Mouse (Mus musculus): Measurements from ENCODE around the gene Rce1. TPM values are rescaled to one million over a fixed set of nuclear protein-coding genes. Genes with fewer than 3 reads are reported as not detected.

The Rce1 gene
- 84.3 and 84.9 TPM in 2 replicates for polyA plus RNA-seq (2016; fragmentation: Nextera tagmentation; extraction: Ambion mirVana)

DNA sequence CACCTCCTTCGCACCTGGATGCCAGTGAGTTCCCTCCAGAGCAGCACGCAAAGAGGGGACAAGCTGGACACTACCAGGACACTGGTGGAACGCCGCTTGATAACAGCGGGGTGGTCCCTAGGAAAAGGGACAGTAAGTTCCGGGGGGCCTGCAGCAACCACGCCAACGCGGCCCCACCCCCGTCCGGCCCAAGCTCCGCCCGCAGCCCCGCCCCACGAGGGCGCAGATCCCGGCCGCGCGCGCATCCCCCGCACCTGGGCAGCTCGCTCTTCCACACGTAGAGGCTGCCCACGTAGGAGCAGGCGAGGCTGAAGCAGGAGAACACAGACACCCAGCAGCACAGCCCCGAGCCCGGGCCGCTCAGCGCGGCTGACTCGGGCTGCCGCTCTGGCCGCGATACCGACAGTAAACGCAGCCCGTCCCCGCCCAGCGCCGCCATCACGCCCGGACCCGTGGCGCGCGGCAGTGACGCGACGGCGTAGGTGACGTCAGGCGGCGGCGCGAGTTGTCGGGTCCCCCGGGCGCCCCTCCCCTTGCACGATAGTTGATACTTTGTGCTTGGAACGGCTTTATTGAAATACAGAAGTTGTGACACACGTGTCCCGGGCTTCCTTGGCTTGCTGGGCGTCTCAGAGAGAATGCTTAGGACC lies at the start of gene Rce1:
TSS of gene Rce1 (minus strand) at position 463 of the 650 bp plus-strand sequence.
- H3K27me3 ChIP-seq (ENCODE audit: poor library complexity, severe bottlenecking): no peaks in the 10 kb centered on the region
- peak within 1 kb of the TSS; percentile 87 for H3K4me3 ChIP-seq
- peaks cover 39% of the 10 kb centered on the region for H3K36me3 ChIP-seq (replicated peaks)
- 0% methylated on average over 63 of the region's 64 CpGs for WGBS
- no peaks in the 10 kb centered on the region for H3K9me3 ChIP-seq
- peaks cover 55% of the 10 kb centered on the region for H3K4me1 ChIP-seq
- peak; percentile 89 for DNase-seq (ENCODE audit: extremely low spot score, low spot score)
- H3K27ac ChIP-seq: peak within 1 kb of the TSS; percentile 95

DNA sequence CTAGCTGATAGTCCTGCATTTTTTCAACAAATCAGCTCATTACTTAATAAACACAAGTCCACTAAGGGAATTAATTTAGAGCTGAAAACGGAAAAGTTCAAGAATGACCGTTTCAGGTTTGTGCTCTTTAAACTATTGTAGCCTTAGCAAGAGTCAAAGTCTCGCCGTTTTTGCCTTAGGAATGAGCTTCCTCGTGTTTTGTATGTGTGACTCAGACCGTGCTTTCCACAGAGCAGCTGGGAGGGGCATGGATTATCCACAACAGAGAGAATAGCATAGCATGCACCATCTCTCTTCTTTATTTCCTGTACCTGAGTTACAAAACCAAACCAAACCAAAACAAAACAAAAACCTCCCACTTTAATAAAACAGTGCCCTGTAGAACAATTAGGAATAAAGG lies 47.0 kb upstream of the Rce1 start:
- Histone ChIP-seq H3K9me3 (no peaks in the 10 kb centered on the region), H3K27ac (no peak overlapping the region), H3K36me3 (replicated peaks) (no peaks in the 10 kb centered on the region), H3K27me3 (ENCODE audit: poor library complexity, severe bottlenecking) (no peaks in the 10 kb centered on the region), H3K4me1 (0 out of 2 replicates have a peak, but pooled peaks cover 2% of the 10 kb centered on the region), H3K4me3 (no peak overlapping the region)
- 63% methylated on average over 6 of the region's 6 CpGs for WGBS
- no peak for DNase-seq (ENCODE audit: extremely low spot score, low spot score)

DNA sequence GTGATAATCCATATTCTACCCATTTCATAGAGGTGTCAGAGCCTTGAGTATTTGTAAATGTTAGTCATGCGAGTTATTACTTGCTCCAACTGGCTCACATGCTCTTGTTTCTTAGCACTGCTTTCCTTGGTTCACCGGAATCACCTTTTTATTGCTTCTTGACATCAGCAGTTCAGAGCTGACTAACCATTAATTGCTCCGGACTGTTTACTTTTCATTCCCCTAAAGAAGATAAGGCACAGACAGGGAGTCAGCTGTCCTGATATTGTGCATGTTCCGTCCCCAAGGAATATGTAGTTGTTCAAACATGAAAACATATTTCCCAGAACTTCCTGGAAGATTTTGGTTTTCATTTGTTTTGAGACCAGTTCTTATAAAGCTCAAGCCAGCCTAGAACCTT lies 45.3 kb upstream of the Rce1 start:
- no peaks in the 10 kb centered on the region for H3K9me3 ChIP-seq
- 97% methylated on average over 4 of the region's 4 CpGs for WGBS
- H3K4me3 ChIP-seq: no peak overlapping the region
- 0 out of 2 replicates have a peak, but pooled peaks cover 2% of the 10 kb centered on the region for H3K4me1 ChIP-seq
- H3K36me3 ChIP-seq (replicated peaks): no peaks in the 10 kb centered on the region
- H3K27me3 ChIP-seq (ENCODE audit: poor library complexity, severe bottlenecking): no peaks in the 10 kb centered on the region
- DNase-seq (ENCODE audit: extremely low spot score, low spot score): no peak
- H3K27ac ChIP-seq: no peak overlapping the region

DNA sequence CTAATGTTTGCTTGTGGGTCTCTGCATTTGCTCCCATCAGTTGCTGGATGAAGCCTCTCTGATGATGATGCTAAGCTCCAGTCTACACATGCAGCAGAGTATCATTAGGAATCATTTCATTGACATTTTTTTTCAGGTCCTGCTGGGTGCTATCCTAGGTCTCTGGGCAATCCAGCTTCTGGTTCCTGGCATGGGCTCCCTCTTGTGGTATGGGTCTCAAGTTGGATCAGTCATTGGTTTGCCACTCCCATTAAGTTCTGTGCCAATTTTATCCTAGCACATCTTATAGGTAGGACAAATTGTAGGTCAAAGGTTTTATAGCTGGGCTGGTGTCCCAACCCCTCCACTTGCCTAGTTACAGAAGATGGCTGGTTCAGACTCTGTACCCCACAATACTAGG lies 41.4 kb upstream of the Rce1 start:
- no peak overlapping the region for H3K4me3 ChIP-seq
- no peaks in the 10 kb centered on the region for H3K9me3 ChIP-seq
- no peak for DNase-seq (ENCODE audit: extremely low spot score, low spot score)
- no peaks in the 10 kb centered on the region for H3K4me1 ChIP-seq
- no peaks in the 10 kb centered on the region for H3K36me3 ChIP-seq (replicated peaks)
- no peak overlapping the region for H3K27ac ChIP-seq
- H3K27me3 ChIP-seq (ENCODE audit: poor library complexity, severe bottlenecking): no peaks in the 10 kb centered on the region

DNA sequence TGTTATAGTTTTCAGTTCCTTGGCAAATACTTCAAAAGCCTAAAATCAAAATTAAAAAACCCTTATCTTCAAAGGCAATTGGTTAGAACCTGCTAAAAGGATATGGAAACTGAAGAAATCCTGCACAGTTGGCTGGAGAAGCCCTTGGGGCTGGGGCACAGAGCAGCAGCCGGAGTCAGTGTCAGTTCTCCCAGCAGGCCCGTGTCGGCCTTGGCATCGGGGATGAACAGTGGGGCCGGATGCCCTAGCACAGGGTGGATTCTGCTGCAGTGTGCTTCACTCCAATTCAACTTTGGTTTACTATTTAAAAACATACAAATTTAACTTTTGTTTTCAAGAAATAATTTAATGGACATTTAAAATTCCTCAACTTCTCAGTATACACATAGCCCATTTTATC lies 32.7 kb upstream of the Rce1 start:
- DNase-seq (ENCODE audit: extremely low spot score, low spot score): no peak

DNA sequence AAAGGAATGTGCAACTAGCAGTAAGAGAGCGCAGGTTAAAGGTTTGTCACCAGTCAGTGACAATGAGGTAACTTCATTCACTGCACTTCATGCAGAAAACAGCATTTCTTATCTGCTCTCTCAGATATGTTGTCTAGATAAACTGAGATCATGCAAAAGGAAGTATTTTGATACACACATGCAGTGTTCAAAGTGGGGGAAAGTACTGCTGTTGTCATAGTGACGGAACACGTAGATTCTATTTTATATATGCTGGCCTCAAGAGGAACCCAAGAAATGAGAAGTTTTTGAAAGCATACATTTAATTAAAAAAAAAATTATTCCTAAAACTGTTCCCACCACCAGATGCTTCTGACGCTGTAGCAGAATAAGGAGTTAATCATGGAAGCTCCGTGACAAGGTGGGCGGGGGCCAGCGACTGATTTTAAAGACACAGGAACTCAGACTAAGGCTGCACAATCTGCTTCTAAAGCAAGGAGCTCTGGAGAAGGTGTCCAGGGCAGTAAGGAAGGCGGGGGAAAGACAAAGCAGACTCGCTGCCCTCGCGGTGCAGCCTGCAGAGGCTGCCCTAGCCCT lies 21.6 kb upstream of the Rce1 start:
- Histone ChIP-seq H3K36me3 (replicated peaks) (no peaks in the 10 kb centered on the region), H3K9me3 (no peaks in the 10 kb centered on the region), H3K27ac (no peak overlapping the region), H3K4me1 (peaks cover 4% of the 10 kb centered on the region; the same call in 1 of the 2 replicates), H3K4me3 (no peak overlapping the region), H3K27me3 (ENCODE audit: poor library complexity, severe bottlenecking) (no peaks in the 10 kb centered on the region)
- DNase-seq (ENCODE audit: extremely low spot score, low spot score): no peak
- 79% methylated on average over 11 of the region's 11 CpGs for WGBS

More for the DNA sequence above, 32.7 kb upstream of the Rce1 start:
- H3K9me3 ChIP-seq: no peaks in the 10 kb centered on the region
- no peaks in the 10 kb centered on the region for H3K36me3 ChIP-seq (replicated peaks)
- 95% methylated on average over 5 of the region's 5 CpGs for WGBS
- H3K27me3 ChIP-seq (ENCODE audit: poor library complexity, severe bottlenecking): no peaks in the 10 kb centered on the region
- no peak overlapping the region for H3K27ac ChIP-seq
- no peaks in the 10 kb centered on the region for H3K4me1 ChIP-seq
- H3K4me3 ChIP-seq: no peak overlapping the region

DNA sequence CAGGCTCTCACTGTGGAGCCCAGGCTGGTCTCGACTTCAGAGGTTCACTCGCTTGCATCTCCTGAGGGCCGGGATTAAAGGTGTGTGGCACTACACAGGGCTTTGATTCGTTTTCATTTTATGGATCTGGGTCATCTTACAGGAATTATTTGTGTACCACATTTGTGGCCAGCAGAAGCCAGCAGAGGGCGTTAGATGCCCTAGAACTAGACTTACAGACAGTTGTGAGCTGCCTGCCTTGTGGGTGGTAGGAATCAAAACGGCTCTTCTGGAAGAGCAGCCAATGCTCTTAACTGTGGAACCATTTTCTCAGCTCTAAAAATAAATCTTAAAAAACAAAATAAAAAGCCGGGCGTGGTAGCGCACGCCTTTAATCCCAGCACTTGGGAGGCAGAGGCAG lies 18.8 kb upstream of the Rce1 start:
- H3K4me3 ChIP-seq: no peak overlapping the region
- H3K4me1 ChIP-seq: peaks cover 4% of the 10 kb centered on the region; the same call in 1 of the 2 replicates
- H3K36me3 ChIP-seq (replicated peaks): no peaks in the 10 kb centered on the region
- no peak overlapping the region for H3K27ac ChIP-seq
- no peaks in the 10 kb centered on the region for H3K27me3 ChIP-seq (ENCODE audit: poor library complexity, severe bottlenecking)
- DNase-seq (ENCODE audit: extremely low spot score, low spot score): no peak
- no peaks in the 10 kb centered on the region for H3K9me3 ChIP-seq
- WGBS: 45% methylated on average over 10 of the region's 10 CpGs

DNA sequence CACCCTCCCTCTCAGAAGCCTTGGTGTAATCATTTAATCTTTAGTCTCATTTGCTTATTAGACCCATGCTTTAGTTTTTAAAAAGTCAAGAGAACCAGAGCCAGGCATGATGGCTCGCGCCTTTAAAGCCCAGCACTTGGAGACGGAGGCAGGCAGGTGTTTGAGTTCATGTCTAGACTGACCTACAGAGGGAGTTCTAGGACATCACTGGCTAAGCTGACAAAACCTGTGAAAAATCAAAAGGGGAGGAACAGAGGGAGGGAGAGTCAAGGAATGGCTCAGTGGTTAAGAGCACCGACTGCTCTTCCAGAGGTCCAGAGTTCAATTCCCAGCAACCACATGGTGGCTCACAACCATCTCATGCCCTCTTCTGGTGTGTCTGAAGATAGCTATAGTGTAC lies 10.5 kb upstream of the Rce1 start:
- no peaks in the 10 kb centered on the region for H3K27me3 ChIP-seq (ENCODE audit: poor library complexity, severe bottlenecking)
- no peaks in the 10 kb centered on the region for H3K4me1 ChIP-seq
- no peak overlapping the region for H3K4me3 ChIP-seq
- 81% methylated on average over 4 of the region's 4 CpGs for WGBS
- no peak for DNase-seq (ENCODE audit: extremely low spot score, low spot score)
- H3K9me3 ChIP-seq: no peaks in the 10 kb centered on the region
- no peaks in the 10 kb centered on the region for H3K36me3 ChIP-seq (replicated peaks)
- no peak overlapping the region for H3K27ac ChIP-seq

DNA sequence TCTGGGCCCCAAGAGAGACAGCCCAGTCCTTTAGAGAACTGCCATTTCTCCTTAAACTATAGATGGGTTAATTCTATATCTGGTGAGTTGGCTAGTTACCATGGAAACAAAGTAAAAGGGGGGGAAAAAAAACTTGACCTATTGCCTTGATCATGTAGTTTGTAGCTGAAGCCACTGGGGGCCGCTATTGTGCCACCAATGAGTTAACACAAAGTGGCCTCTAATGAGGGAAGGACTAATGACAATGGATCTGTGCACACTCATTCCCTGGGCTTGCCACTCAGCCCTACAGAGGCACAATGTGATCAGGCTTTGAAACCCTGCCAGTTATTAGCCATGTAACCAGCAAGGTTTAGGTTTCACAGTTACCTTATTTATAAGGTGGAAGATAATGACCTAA lies 3.4 kb upstream of the Rce1 start:
- 0% methylated on average over 1 of the region's 1 CpGs for WGBS
- Histone ChIP-seq H3K27ac (peak overlapping the region; percentile 65), H3K4me1 (peaks cover 53% of the 10 kb centered on the region)

DNA sequence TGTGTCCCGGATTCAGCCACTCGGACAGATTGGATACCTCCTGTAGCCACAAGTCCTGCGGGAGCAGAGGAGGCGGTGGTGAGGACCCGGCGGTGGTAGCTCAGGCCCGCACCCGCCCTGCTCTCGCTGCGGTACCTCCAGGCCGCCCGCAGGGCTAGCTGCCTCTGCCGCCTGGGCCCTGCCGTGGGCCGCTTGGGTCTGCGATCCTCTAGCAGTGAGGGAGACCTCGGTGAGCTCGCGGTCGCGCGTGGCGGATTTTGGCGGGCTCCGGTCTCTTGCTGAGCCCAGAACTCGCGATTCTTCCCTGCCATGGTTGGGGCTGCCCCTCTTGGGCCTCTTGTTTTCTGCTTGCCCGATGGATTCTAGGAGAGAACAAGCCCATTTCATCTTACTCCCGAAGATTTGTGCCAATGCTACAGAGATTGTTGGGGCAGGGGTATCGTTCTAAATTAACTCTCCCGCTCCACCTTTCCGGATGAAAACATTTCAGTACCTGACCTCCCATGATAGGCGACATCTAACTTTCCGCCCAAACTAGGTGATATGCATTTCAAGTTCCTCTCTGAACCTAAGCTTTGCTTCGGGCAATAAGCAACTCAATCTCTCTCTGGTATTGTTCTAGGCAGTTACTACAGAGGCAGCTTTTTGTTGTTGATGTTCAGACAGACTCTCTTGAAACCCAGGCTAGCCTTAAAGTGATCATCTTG lies 541 bp upstream of the Rce1 start:
- DNase-seq (ENCODE audit: extremely low spot score, low spot score): no peak
- 3% methylated on average over 35 of the region's 35 CpGs for WGBS
- Histone ChIP-seq H3K27me3 (ENCODE audit: poor library complexity, severe bottlenecking) (no peaks in the 10 kb centered on the region), H3K9me3 (no peaks in the 10 kb centered on the region), H3K4me3 (peak overlapping the region; percentile 87), H3K27ac (peak overlapping the region; percentile 95), H3K36me3 (replicated peaks) (peaks cover 32% of the 10 kb centered on the region), H3K4me1 (peaks cover 55% of the 10 kb centered on the region)

More for the DNA sequence above, 3.4 kb upstream of the Rce1 start:
- Histone ChIP-seq H3K36me3 (replicated peaks) (peaks cover 4% of the 10 kb centered on the region), H3K9me3 (no peaks in the 10 kb centered on the region), H3K4me3 (no peak overlapping the region), H3K27me3 (ENCODE audit: poor library complexity, severe bottlenecking) (no peaks in the 10 kb centered on the region)
- peak; percentile 81 for DNase-seq (ENCODE audit: extremely low spot score, low spot score)

DNA sequence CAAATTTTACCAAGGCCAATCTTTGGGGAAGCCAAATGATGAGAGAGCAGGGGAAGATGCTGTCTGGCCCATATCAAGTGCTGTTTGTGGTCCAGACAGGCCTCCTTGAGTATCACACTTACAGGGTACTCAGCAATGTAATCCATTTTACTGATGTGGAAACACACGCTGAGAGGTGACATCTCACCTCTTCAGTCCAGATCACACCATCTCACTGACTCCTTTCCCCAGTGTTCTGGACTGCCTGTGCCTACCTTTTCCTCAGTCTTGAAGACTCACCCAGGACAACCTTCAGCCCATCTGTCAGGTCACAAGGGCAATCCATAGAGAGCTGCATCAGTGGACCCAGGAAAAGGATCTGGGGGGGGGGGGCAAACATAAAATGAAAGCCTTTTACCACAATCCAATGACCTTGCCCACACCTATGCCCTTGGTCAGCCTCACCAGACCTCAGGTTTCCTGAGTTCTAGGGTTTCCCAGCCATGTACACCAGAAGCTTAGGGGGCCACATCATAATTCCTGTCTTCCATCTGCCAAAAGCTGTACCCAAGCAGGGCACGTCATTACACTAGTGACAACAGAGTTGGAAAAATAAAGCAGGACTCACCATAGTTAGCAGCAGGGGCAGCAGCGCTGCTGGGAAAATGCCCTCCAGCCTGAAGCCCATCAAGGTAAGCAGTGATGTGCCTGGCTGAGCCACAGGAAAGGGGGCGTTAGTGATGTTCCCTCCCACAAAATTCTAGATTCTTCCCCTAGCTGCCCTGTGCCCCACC lies 849 bp downstream of the Rce1 start:
- DNase-seq (ENCODE audit: extremely low spot score, low spot score): no peak
- peaks cover 43% of the 10 kb centered on the region for H3K36me3 ChIP-seq (replicated peaks)
- H3K27me3 ChIP-seq (ENCODE audit: poor library complexity, severe bottlenecking): no peaks in the 10 kb centered on the region
- H3K4me1 ChIP-seq: peaks cover 54% of the 10 kb centered on the region
- peak overlapping the region; percentile 95 for H3K27ac ChIP-seq
- H3K9me3 ChIP-seq: no peaks in the 10 kb centered on the region
- 35% methylated on average over 4 of the region's 4 CpGs for WGBS
- H3K4me3 ChIP-seq: peak overlapping the region; percentile 87

DNA sequence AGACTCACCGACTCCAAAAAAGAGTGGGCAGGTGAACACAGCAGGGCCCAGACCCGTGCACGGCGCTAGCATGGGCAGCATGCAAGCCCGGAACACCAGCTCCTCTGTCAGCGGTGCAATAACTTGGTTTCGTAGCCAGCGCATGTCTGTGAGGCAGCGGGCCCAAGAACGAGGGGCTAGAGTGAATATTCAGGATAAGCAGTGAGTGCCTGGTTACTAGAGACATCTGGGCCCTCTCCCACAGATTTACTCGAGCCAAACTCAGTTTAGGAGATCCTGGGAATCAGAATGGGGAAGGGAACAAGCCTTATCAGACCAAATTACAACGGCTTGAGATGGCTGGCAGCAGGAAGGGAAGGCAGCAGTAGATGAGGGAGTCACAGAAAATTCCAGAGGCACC lies 1.4 kb downstream of the Rce1 start:
- Histone ChIP-seq H3K9me3 (no peaks in the 10 kb centered on the region), H3K27me3 (ENCODE audit: poor library complexity, severe bottlenecking) (no peaks in the 10 kb centered on the region), H3K27ac (no peak overlapping the region), H3K36me3 (replicated peaks) (peaks cover 43% of the 10 kb centered on the region), H3K4me3 (peak overlapping the region; percentile 87), H3K4me1 (peaks cover 48% of the 10 kb centered on the region)
- no peak for DNase-seq (ENCODE audit: extremely low spot score, low spot score)
- WGBS: 92% methylated on average over 12 of the region's 12 CpGs

All from forebrain, embryonic 10.5 days (tissue).